Mouse (Mus musculus) gastrocnemius, adult 8-10 months (tissue): Measurements from ENCODE around the gene Gpr142. TPM values are rescaled to one million over a fixed set of nuclear protein-coding genes. Genes with fewer than 3 reads are reported as not detected.
A peak's percentile ranks its signal among the peaks of the same experiment; 100 is the strongest.

Experiments
- DNase-seq, 2 experiments: peaks; one replicate each; pipeline ENCODE4 v3.0.0; 2022; ENCODE audit warnings: low spot score in 2 of 2
- total RNA-seq, 4 experiments: library from RNA; stranded (reverse); gene quantifications; 2 replicates each; pipeline ENCODE4 v1.2.4; 2022

Gpr142 gene
- total RNA-seq, 4 experiments from 2014 or later: not detected

- peak; percentile 77 to 85 for DNase-seq
These were observed 45.2 kb downstream of the Gpr142 start for GRCm38 (mm10) chr11:114843818-114844463.

DNA sequence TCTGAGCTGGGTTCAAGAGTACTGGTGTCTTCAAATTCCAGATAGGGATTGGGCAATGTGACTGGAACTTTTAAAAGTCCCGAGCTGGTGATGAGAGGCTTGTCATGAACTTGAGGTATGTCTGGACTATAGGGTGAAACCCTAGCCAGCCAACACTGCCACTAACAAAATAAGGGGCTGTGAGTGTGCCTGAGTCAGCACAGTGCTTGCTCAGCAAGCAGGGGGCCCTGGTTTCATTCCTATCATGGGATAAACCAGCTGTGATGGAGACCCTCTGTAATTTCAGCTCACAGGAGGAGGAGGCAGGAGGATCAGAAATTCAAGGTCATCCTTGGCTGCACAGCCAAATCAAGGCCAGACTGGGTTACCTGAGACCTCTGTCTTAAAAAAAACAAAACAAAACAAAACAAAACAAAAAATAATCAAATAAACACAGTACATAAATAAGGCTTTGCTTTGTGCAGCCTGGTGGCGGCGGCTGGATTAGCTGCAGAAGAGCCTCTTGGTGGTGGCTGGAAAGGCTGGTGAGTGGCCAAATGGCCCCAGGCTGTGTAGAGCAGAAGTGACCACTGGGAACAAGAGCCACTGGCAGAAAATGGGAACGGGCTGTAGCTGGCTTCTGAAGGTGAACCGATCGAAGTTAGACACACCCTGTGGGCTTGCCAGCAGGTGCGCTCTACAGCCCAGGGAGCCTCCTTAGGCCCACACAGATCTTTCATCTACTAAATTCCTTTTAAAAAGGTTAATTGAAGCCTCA, 45.9 kb downstream of the Gpr142 start:
- no peak for DNase-seq

GRCm38 (mm10) chr11:114846336-114846735, 47.6 kb downstream of the Gpr142 start:
- DNase-seq: no peak

GRCm38 (mm10) chr11:114847008-114847407, 48.3 kb downstream of the Gpr142 start:
- DNase-seq: no peak

DNA sequence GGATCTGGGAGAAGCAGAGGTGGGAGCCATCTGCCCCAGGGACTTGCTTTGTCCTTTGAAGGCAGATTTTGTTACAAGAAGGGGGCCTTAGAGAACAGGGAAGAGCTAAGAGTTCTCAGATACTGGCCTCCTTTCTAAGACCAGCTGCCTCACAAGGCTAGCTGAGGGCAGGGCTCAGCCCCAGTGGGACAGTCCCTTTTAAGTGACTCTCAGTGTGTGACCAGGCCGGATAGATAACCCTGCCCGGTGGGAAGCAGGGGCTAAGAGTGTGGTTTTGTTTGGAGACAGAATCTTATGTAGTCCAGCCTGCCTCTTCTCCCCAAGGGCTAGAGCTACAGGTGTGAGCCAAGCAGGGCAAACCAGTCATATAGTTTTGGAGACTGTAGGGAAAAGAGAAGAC, 50.8 kb downstream of the Gpr142 start:
- no peak for DNase-seq

DNA sequence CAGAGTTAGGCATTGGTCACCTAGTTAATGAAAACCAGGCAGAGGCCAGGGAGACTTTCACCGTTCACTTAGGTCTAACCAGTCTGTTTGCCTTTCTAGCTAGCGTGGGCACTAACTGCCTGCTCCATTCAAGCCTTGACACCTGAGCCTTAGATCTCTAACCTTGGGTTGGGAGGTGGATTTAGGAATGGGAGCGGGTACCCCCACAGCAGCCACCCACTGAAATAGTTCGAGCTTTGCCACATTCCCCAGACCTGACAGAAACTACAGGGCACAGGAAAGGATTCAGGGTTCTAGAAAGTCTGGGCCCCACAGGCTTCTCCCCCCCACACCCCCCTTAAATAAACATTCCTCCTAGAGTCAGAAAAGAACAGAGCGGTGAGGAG, 51.3 kb downstream of the Gpr142 start:
- no peak for DNase-seq

- DNase-seq: peak; percentile 67 to 78
These were observed 51.9 kb downstream of the Gpr142 start, which contains the start of gene Gprc5c for GRCm38 (mm10) chr11:114850452-114851268. Gene Gprc5c (plus strand): TSS chr11:114851152.

DNA sequence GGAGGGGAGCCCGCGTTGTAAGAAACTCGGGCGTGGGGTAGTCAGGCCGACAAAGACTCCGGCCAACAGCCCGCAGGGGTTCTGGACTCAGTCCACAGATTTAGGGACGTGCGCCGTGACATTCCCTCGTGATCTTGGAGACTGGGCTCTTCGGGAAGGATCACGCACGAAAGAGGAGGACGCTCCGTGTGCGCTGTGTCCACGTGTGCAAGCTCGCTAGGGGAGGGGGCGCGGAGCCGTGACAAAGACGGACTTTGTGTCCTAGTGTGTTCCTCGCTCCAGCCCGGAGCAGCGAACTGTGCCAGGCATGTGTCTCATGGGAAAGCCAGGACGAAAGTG, 52.5 kb downstream of the Gpr142 start:
- DNase-seq: peak in 1 of 2 experiments; percentile 22

GRCm38 (mm10) chr11:114851608-114852310, 53.0 kb downstream of the Gpr142 start:
- peak; percentile 68 to 73 for DNase-seq

DNA sequence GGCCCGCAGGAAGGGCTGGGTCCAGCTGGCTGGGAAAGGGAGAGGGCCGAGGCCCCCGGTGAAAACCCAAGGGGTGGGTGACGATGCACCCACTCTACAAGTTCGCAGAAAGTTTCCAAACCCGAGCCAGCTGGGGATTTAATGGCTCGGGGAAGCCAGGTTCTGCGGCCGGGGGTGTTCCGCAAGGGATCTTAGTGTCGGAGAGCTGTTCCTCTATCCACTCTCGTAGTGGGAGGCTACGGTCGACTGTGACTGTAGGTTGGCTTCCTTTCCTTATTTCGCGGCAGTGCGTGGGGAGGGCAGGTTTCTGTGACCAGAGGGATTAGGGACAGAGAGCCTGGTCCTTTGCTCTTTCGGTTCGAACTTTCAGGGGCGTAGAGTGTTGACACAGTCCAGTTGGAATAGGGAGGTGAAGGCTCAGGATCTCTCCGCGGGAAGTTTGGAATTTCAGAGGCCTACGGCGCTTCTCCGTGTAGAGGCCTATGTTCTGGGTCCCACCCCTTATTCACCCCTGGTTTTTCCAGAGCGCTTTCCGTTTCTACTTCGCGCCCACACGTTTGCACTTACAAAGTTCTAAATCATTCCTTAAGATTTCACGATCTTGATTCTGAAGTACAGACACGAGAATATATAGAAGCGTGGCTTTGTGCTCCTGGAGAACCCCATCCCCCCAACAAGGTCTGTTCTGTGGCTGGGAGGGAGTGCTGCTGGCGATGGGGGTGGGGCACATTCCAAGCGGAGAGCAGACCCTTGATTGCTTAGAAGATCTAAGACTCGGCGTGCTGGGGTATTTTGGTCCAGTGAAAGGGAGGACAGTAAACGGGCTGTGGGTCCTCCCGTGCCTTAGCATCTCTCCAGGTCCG, 53.8 kb downstream of the Gpr142 start:
- no peak for DNase-seq

DNA sequence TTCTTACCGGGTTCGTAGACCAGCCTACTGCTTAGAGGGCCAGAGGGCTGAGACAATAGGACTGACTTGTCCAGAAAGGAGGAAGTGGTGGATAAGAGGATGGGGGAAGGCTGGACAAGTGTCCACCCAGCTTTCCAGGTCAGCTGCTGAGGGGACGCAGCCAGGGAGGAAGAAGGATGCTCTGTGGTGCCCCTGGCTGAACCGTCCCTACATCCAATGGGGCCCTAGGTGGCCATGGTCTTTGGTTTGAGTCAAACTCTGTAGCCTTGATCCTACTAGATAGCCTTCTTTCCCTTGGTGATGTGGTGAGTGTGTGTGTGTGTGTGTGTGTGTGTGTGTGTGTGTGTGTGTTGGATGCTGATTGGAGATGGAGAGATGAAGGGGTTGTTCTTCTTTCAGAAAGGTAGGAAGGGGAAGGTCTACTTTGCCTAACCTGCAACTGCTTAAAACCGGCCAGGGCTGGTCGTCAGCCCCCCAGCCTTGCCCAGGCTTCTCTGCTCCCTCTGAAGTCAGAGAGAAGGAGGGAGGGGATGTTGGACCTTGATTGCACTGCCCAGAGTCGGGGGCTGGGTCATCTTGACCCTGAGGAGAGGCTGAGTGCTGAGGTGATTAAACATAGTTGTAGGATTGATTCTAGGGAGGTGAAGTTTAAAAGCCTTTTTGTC, 54.6 kb downstream of the Gpr142 start:
- no peak for DNase-seq

DNA sequence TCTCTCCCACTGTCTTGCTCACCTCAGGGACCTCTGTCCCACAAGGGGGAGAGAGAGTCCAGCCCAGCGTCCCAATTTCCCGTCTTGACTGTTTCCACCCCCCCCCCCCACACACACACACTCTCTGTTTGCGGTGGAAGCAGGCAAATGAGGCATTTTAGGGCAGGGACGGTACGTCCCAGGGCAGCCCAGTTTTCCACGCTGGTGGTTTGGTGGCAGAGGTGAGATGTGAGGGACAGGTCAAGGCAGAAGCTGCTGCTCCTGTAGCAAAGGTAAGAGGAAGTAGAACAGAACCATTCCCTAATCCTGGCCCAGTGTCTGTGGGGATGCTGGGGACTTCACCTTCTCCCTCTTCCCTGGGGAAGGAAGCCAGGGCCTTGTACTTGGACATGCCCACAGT, 55.9 kb downstream of the Gpr142 start:
- DNase-seq: no peak

DNA sequence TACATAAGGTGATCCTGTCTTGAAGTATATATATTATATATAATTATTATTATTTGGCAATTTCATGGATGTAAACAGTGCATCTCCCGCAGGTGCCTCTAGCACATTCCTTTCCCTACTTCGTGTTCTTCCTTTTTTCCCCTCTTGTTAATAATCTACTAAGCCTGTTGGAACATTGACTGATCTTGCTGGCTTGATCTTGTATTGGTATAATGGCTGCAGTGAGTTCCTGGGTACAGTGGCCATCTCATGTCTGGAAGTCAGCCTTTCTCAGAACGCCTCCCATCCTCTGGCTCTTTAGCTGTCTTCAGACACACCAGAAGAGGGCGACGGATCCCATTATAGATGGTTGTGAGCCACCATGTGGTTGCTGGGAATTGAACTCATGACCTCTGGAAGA, 57.4 kb downstream of the Gpr142 start:
- DNase-seq: no peak

Other genes starting within 250 kb of the Gpr142 start
- 100 to 1,000 TPM; 528 to 780 (median 621) TPM for gene Rpl38, start 130.4 kb upstream of the Gpr142 start, total RNA-seq
- gene Ttyh2, start 123.5 kb upstream of the Gpr142 start, total RNA-seq: 10 to 100 TPM; 17.6 to 20.2 (median 19.4) TPM
- gene Dnaic2, start 71.5 kb upstream of the Gpr142 start, total RNA-seq: not detected
- gene Kif19a, start 33.5 kb upstream of the Gpr142 start, total RNA-seq: under 1 TPM in 3 of 4 experiments, not detected in 1; 0.62 to 0.82 (median 0.67) TPM
- not detected for gene Btbd17, start 3.0 kb upstream of the Gpr142 start, total RNA-seq
- 10 to 100 TPM; 31.9 to 49.5 (median 39.2) TPM for gene Gprc5c, start 52.2 kb downstream of the Gpr142 start, total RNA-seq
- gene Cd300a, start 91.1 kb downstream of the Gpr142 start, total RNA-seq: under 1 TPM; 0.29 to 0.54 (median 0.34) TPM
- under 1 TPM; 0.12 to 0.17 (median 0.16) TPM for gene Cd300lb, start 135.5 kb downstream of the Gpr142 start, total RNA-seq
- gene Cd300c, start 170.2 kb downstream of the Gpr142 start, total RNA-seq: not detected
- gene Cd300ld, start 191.0 kb downstream of the Gpr142 start, total RNA-seq: under 1 TPM; 0.10 to 0.34 (median 0.21) TPM
- under 1 TPM in 1 of 4 experiments, not detected in 3; 0.27 TPM for gene Cd300c2, start 203.0 kb downstream of the Gpr142 start, total RNA-seq
- not detected for gene Cd300ld2, start 217.3 kb downstream of the Gpr142 start, total RNA-seq
- gene Cd300ld4, start 228.1 kb downstream of the Gpr142 start, total RNA-seq: under 1 TPM in 1 of 4 experiments, not detected in 3; 0.74 TPM
- 1 to 10 TPM in 1 of 4 experiments, under 1 TPM in 2, not detected in 1; 0.29 to 2.7 (median 0.77) TPM for gene Cd300ld5, start 238.8 kb downstream of the Gpr142 start, total RNA-seq
- gene Cd300ld3, start 249.5 kb downstream of the Gpr142 start, total RNA-seq: 1 to 10 TPM in 2 of 4 experiments, under 1 TPM in 2; 0.29 to 2.9 (median 1.2) TPM